Mouse (Mus musculus) heart, embryonic 13.5 days (tissue): Measurements from ENCODE around the gene E130311K13Rik. TPM values are rescaled to one million over a fixed set of nuclear protein-coding genes. Genes with fewer than 3 reads are reported as not detected.

Experiments
- ATAC-seq: fragments of 200-750 bp; cut with Nextera tagmentation; 2 replicates; pipeline ENCODE4 v1.8.0; 2017; ENCODE audit warnings: moderate TSS enrichment; ENCODE audit not compliant: insufficient number of reproducible peaks, low FRiP score, low TSS enrichment; ENCODE audit errors: extremely low read depth
- H3K27ac ChIP-seq: fragments of 300-500 bp; sonication (generic); replicated peaks from 2 replicates; pipeline ENCODE4 v1.5.1; 2015; ENCODE audit warnings: moderate library complexity, mild to moderate bottlenecking, inconsistent platforms
- H3K27me3 ChIP-seq: fragments of 300-500 bp; sonication (generic); replicated peaks from 2 replicates; pipeline ENCODE4 v1.6.1; 2015; ENCODE audit warnings: mild to moderate bottlenecking, inconsistent platforms
- H3K36me3 ChIP-seq: fragments of 300-500 bp; sonication (generic); 2 replicates; pipeline ENCODE4 v1.6.1; 2015; ENCODE audit warnings: mild to moderate bottlenecking, inconsistent platforms
- H3K4me1 ChIP-seq: fragments of 300-500 bp; sonication (generic); 2 replicates; pipeline ENCODE4 v1.6.1; 2015; ENCODE audit warnings: inconsistent platforms
- H3K4me2 ChIP-seq: fragments of 300-500 bp; sonication (generic); 2 replicates; pipeline ENCODE4 v1.6.1; 2015; ENCODE audit warnings: inconsistent platforms, mild to moderate bottlenecking, moderate library complexity
- H3K4me3 ChIP-seq: fragments of 300-500 bp; sonication (generic); 2 replicates; pipeline ENCODE4 v1.5.1; 2015; ENCODE audit warnings: moderate library complexity, mild to moderate bottlenecking, inconsistent platforms
- H3K9ac ChIP-seq: fragments of 300-500 bp; sonication (generic); 2 replicates; pipeline ENCODE4 v1.6.1; 2015; ENCODE audit warnings: inconsistent platforms, mild to moderate bottlenecking, moderate library complexity
- H3K9me3 ChIP-seq: fragments of 300-500 bp; sonication (generic); 2 replicates; pipeline ENCODE4 v1.6.1; 2016; ENCODE audit warnings: inconsistent platforms
- WGBS: fragments of 180-500 bp; shearing (Covaris S2); methylation state at CpG from one replicate; pipeline ENCODE4 v1.1.7; 2015; ENCODE audit warnings: mixed read lengths; 5-methylcytosine and 5-hydroxymethylcytosine counted together
- polyA plus RNA-seq: library from polyadenylated mRNA; unstranded; fragments of >200 nt; fragmentation: Nextera tagmentation; extraction: Ambion mirVana; gene quantifications from 2 replicates; pipeline ENCODE4 v1.2.1, GENCODE M21; 2015

Gene E130311K13Rik
- polyA plus RNA-seq, 1 experiment from 2014 or later: 5.1 TPM

DNA sequence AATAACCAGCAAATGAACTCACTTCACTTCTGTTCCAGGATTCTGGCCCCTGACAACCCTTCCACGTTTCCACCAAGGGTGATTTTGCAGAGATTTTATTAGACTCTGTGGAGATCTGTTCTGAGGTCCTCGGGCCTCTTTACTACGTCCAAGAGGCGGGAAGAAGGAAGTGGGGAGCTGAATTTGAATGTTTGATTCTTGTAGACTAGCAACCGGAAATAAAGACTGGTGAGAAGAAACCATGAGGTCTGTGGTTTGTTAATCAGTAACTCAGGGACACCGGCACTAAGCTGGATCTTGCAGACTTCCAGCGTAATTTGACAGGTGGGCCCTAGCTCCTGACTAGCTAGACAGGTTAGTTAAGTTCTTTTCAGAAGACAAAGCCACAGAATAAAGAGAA lies 35.6 kb downstream of the E130311K13Rik start:
- no peak for ATAC-seq
- no peaks in the 10 kb centered on the region for H3K36me3 ChIP-seq
- no peak overlapping the region for H3K4me3 ChIP-seq
- peaks cover 4% of the 10 kb centered on the region for H3K4me1 ChIP-seq
- no peak overlapping the region for H3K9ac ChIP-seq
- no peaks in the 10 kb centered on the region for H3K27me3 ChIP-seq
- H3K9me3 ChIP-seq: no peaks in the 10 kb centered on the region
- no peak overlapping the region for H3K4me2 ChIP-seq
- no peak overlapping the region for H3K27ac ChIP-seq
- 59% methylated on average over 7 of the region's 7 CpGs for WGBS

GRCm38 (mm10) chr3:63892154-63892553 lies 37.1 kb downstream of the E130311K13Rik start:
- Histone ChIP-seq H3K36me3 (no peaks in the 10 kb centered on the region), H3K4me1 (no peaks in the 10 kb centered on the region), H3K9me3 (no peaks in the 10 kb centered on the region), H3K4me3 (no peak overlapping the region), H3K27ac (no peak overlapping the region), H3K27me3 (no peaks in the 10 kb centered on the region), H3K9ac (no peak overlapping the region), H3K4me2 (no peak overlapping the region)
- WGBS: 46% methylated on average over 3 of the region's 3 CpGs
- ATAC-seq: no peak

DNA sequence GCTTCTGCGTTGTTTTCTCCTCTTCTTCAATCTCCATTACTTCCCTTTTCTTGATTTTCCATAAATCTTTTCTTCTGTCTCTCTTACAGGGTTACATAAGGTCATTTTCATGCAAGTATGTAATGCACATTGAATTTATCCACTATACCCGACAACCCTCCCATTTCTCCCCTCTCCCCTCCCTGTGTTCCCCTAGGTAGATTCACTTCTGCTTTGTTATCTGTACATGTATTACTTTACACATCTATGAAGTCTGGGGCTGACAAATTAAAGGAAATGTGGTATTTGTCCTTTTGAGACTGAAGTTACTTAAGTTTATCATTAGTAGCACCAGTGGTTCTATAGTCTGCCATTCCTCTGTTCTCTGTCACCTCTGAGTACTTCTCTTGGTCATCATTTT lies 48.2 kb downstream of the E130311K13Rik start:
- Histone ChIP-seq H3K4me3 (no peak overlapping the region), H3K27ac (no peak overlapping the region), H3K4me2 (no peak overlapping the region), H3K9ac (no peak overlapping the region), H3K4me1 (no peaks in the 10 kb centered on the region), H3K27me3 (no peaks in the 10 kb centered on the region), H3K36me3 (no peaks in the 10 kb centered on the region), H3K9me3 (peaks cover 12% of the 10 kb centered on the region)
- WGBS: 85% methylated on average over 2 of the region's 2 CpGs
- ATAC-seq: no peak

DNA sequence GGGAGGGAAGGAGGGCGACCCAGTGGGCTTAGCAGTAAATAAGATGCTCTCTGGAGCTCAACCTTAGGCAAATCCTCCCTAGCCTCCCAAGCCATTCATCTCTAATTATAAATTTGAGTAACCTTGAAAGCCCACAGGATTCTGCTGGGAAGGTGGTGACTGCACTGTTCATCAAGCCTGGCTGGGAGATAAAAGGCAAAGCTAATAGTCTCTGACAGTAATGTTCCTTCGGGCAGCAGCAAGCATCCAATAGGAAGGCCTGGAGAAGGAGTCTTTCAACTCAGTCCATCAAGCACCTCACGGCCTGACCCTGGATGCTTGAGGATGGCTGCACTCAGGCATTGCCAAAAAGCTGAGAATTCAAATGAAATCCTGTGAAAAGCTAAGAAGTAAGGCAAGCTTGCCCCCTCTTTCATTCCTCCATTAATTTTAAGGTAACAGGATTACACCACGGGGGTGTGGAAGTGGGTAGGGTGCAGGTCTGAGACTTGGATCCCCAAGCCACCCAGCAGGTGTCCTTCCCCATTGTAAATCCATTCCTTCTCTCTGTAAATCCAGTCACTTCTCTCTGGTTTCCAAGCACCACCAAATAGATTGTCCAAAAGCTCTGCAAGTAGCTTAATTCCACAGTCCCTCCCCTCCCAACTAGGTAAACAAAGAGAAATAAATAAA lies 50.1 kb downstream of the E130311K13Rik start:
- ATAC-seq: no peak
- Histone ChIP-seq H3K27me3 (no peaks in the 10 kb centered on the region), H3K4me2 (no peak overlapping the region), H3K27ac (no peak overlapping the region), H3K9me3 (no peaks in the 10 kb centered on the region), H3K4me3 (no peak overlapping the region), H3K36me3 (no peaks in the 10 kb centered on the region), H3K4me1 (no peaks in the 10 kb centered on the region), H3K9ac (no peak overlapping the region)
- 39% methylated on average over 4 of the region's 4 CpGs for WGBS

GRCm38 (mm10) chr3:63872818-63873217 lies 56.5 kb downstream of the E130311K13Rik start:
- no peaks in the 10 kb centered on the region for H3K9me3 ChIP-seq
- no peaks in the 10 kb centered on the region for H3K36me3 ChIP-seq
- WGBS: 64% methylated on average over 1 of the region's 1 CpGs

GRCm38 (mm10) chr3:63871249-63871648 lies 58.0 kb downstream of the E130311K13Rik start:
- no peak overlapping the region for H3K4me3 ChIP-seq
- H3K9me3 ChIP-seq: no peaks in the 10 kb centered on the region
- H3K36me3 ChIP-seq: no peaks in the 10 kb centered on the region
- 46% methylated on average over 2 of the region's 2 CpGs for WGBS
- H3K27ac ChIP-seq: no peak overlapping the region
- H3K4me1 ChIP-seq: no peaks in the 10 kb centered on the region
- ATAC-seq: no peak
- H3K9ac ChIP-seq: no peak overlapping the region
- no peaks in the 10 kb centered on the region for H3K27me3 ChIP-seq
- H3K4me2 ChIP-seq: no peak overlapping the region

More at GRCm38 (mm10) chr3:63872818-63873217, 56.5 kb downstream of the E130311K13Rik start:
- Histone ChIP-seq H3K4me2 (no peak overlapping the region), H3K4me3 (no peak overlapping the region), H3K27me3 (no peaks in the 10 kb centered on the region), H3K27ac (no peak overlapping the region), H3K4me1 (no peaks in the 10 kb centered on the region), H3K9ac (no peak overlapping the region)
- ATAC-seq: no peak

- no peak overlapping the region for H3K27ac ChIP-seq
- no peaks in the 10 kb centered on the region for H3K9me3 ChIP-seq
- WGBS: 32% methylated on average over 1 of the region's 1 CpGs
- H3K27me3 ChIP-seq: no peaks in the 10 kb centered on the region
- no peaks in the 10 kb centered on the region for H3K36me3 ChIP-seq
- no peaks in the 10 kb centered on the region for H3K4me1 ChIP-seq
- no peak for ATAC-seq
- no peak overlapping the region for H3K4me2 ChIP-seq
- H3K9ac ChIP-seq: no peak overlapping the region
- no peak overlapping the region for H3K4me3 ChIP-seq
Measured at GRCm38 (mm10) chr3:63868285-63868684, 61.0 kb downstream of the E130311K13Rik start.

- no peak overlapping the region for H3K27ac ChIP-seq
- no peaks in the 10 kb centered on the region for H3K27me3 ChIP-seq
- no peak overlapping the region for H3K4me2 ChIP-seq
- ATAC-seq: no peak
- no peaks in the 10 kb centered on the region for H3K36me3 ChIP-seq
- no peak overlapping the region for H3K9ac ChIP-seq
- 53% methylated on average over 2 of the region's 2 CpGs for WGBS
- H3K4me1 ChIP-seq: no peaks in the 10 kb centered on the region
- H3K4me3 ChIP-seq: no peak overlapping the region
- no peaks in the 10 kb centered on the region for H3K9me3 ChIP-seq
Measured at GRCm38 (mm10) chr3:63865069-63865468, 64.2 kb downstream of the E130311K13Rik start.

Other genes starting within 250 kb of the E130311K13Rik start
- gene Plch1, start 30.0 kb downstream of the E130311K13Rik start, polyA plus RNA-seq: 0.49 and 0.68 TPM in 2 replicates
- gene Slc33a1, start 35.3 kb upstream of the E130311K13Rik start, polyA plus RNA-seq: 9.0 and 10.0 TPM in 2 replicates
- 35.4 and 36.9 TPM in 2 replicates for gene Gmps, start 46.6 kb upstream of the E130311K13Rik start, polyA plus RNA-seq
- 0.03 TPM in 1 of 2 replicates, not detected in the other for gene Vmn2r1, start 152.1 kb upstream of the E130311K13Rik start, polyA plus RNA-seq
- not detected in 2 replicates for gene Vmn2r2, start 212.5 kb upstream of the E130311K13Rik start, polyA plus RNA-seq